Mouse (Mus musculus) lung, postnatal 0 days (tissue): ENCODE results near the gene Wfikkn1.

Experiments used
- CTCF ChIP-seq: IDR thresholded peaks from 2 replicates; pipeline ENCODE4 v1.5.1; 2016; ENCODE audit warnings: antibody characterized with exemption, mild to moderate bottlenecking
- EP300 ChIP-seq: IDR thresholded peaks from 2 replicates; pipeline ENCODE4 v1.6.1; 2016; ENCODE audit warnings: antibody characterized with exemption, mild to moderate bottlenecking, control low read depth

GRCm38 (mm10) chr17:25911816-25912215 is 31.2 kb upstream of the Wfikkn1 start:
- TF ChIP-seq CTCF, result no peak
- no peak for TF ChIP-seq EP300
